Mouse (Mus musculus) thymus, adult 2 months (tissue): ENCODE measurements around the gene Tm9sf2. TPM values are rescaled to one million over a fixed set of nuclear protein-coding genes. Genes with fewer than 3 reads are reported as not detected.

Source experiments
- DNase-seq: peaks from one replicate; pipeline ENCODE4 v3.0.0; 2021
- H3K27ac ChIP-seq: fragments of 200-500 bp; 2 replicates; pipeline ENCODE4 v1.5.1; 2012; ENCODE audit warnings: low read length, control low read depth; ENCODE audit not compliant: control insufficient read depth, insufficient read depth
- H3K27me3 ChIP-seq: fragments of 200-500 bp; 2 replicates; pipeline ENCODE4 v1.6.1; 2012; ENCODE audit warnings: mild to moderate bottlenecking, low read length, moderate library complexity, mixed read lengths; ENCODE audit not compliant: control insufficient read depth, insufficient read depth
- H3K36me3 ChIP-seq: fragments of 200-500 bp; 2 replicates; pipeline ENCODE4 v1.6.1; 2012; ENCODE audit warnings: mild to moderate bottlenecking, low read length, moderate library complexity; ENCODE audit not compliant: control insufficient read depth, insufficient read depth
- H3K4me1 ChIP-seq: fragments of 200-500 bp; replicated peaks from 2 replicates; pipeline ENCODE4 v1.6.1; 2012; ENCODE audit warnings: low read length; ENCODE audit not compliant: control insufficient read depth, insufficient read depth
- H3K4me3 ChIP-seq: fragments of 200-500 bp; 2 replicates; pipeline ENCODE4 v1.5.1; 2012; ENCODE audit warnings: mild to moderate bottlenecking, low read length, control low read depth, moderate library complexity; ENCODE audit not compliant: control insufficient read depth, insufficient read depth
- CTCF ChIP-seq: fragments of 200-500 bp; IDR thresholded peaks from 2 replicates; pipeline ENCODE4 v1.5.1; 2012; ENCODE audit warnings: mild to moderate bottlenecking, control low read depth, low read length, moderate library complexity, borderline replicate concordance; ENCODE audit not compliant: control insufficient read depth, poor library complexity, insufficient read depth; ENCODE audit errors: extremely low read depth
- POLR2A ChIP-seq: fragments of 200-500 bp; IDR thresholded peaks from 2 replicates; pipeline ENCODE4 v1.6.1; 2012; ENCODE audit warnings: mild to moderate bottlenecking, low read length, control low read depth, moderate library complexity; ENCODE audit not compliant: control insufficient read depth, poor library complexity, insufficient read depth; ENCODE audit errors: extremely low read depth
- WGBS: fragments of 180-500 bp; shearing (Covaris S2); methylation state at CpG from one replicate; pipeline ENCODE4 v1.1.7; 2018; 5-methylcytosine and 5-hydroxymethylcytosine counted together
- polyA plus RNA-seq: library from polyadenylated mRNA; depleted of rRNA; stranded (reverse); fragments of >200 nt; gene quantifications from 2 replicates; pipeline ENCODE4 v1.2.3, GENCODE M21; 2012; rRNA removed

The Tm9sf2 gene
- polyA plus RNA-seq, 1 experiment = 161 TPM

DNA sequence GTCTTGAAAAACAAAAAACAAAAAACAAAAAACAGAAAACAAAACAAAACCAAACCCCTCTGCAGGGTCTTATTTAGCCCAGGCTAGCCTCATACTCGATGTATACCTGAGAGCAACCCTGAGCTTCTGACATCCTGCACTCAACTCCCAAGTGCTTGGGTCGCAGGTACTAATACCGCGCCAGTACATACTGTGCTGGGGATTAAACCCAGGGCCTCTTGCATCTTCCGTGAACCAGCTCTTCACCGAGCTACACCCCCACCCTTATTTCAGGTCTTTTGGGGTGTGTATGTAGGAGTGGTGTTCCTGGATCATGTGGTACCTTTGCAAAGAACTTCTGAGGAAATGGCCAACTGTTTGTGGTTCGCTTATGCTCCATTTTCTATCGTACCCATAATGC, 87.8 kb downstream of the Tm9sf2 start:
- H3K4me3 ChIP-seq = no peak overlapping the region
- no peak for TF ChIP-seq POLR2A
- TF ChIP-seq CTCF = no peak

DNA sequence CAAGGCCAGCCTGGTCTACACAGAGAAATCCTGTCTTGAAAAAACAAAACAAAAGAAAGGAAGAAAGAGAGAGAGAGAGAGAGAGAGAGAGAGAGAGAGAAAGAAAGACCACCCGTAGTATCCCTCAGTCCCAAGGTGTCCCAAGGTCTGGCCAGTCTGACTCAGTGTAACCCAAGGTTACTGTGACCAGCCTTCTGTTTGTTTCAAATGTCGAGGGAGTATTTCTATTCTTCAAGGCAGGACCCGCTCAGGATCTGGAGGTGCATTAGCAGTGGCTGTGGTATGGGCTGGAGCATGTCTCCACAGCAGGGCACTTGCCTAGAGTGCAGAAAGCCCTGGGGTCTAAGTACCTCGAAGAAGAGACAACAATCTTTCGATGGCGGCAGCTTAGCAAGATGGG, 90.0 kb downstream of the Tm9sf2 start:
- Histone ChIP-seq H3K27me3 (no peaks in the 10 kb centered on the region), H3K36me3 (no peaks in the 10 kb centered on the region), H3K27ac (no peak overlapping the region), H3K4me1 (no peaks in the 10 kb centered on the region), H3K4me3 (no peak overlapping the region)
- no peak for TF ChIP-seq POLR2A
- TF ChIP-seq CTCF = no peak
- 94% methylated on average over 6 of the region's 6 CpGs for WGBS
- no peak for DNase-seq

More for the DNA sequence above, 87.8 kb downstream of the Tm9sf2 start:
- no peak for DNase-seq
- WGBS = 95% methylated on average over 8 of the region's 8 CpGs
- no peak overlapping the region for H3K27ac ChIP-seq
- no peaks in the 10 kb centered on the region for H3K4me1 ChIP-seq
- H3K27me3 ChIP-seq = no peaks in the 10 kb centered on the region
- no peaks in the 10 kb centered on the region for H3K36me3 ChIP-seq

DNA sequence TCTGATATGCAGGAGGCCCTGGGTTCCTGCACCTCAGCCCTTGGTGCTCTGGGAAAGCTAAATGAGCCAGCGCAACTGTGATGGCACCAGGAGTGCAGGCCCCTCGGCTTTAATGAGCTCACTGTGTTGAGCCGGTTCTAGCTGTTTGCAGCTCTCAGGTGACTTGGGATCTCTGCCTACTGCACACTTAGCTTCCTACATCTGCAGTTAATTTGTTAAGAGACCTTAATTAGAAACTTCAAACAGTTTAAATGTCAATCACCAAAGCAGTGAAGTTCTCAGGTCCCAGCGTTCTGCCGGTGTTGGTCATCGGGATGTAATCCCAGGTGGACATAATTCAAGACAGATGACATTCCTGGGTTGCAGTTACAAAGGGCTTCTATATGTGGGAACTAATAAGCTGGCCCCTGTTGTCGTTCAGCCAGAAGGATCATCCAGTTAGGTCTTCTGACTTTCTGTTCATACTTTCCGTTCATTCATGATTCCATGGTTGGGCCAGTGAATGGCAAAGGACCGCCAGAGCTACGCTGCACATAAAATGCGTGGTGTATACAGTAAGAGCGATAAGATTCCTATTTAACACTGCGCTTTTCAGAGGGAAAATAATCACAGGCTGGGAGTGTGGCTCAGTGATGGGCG, 93.5 kb downstream of the Tm9sf2 start:
- no peak overlapping the region for H3K4me3 ChIP-seq
- WGBS = 96% methylated on average over 14 of the region's 14 CpGs
- no peaks in the 10 kb centered on the region for H3K36me3 ChIP-seq
- DNase-seq = no peak
- no peak for TF ChIP-seq POLR2A
- TF ChIP-seq CTCF = no peak
- no peaks in the 10 kb centered on the region for H3K4me1 ChIP-seq
- H3K27me3 ChIP-seq = no peaks in the 10 kb centered on the region
- H3K27ac ChIP-seq = no peak overlapping the region

DNA sequence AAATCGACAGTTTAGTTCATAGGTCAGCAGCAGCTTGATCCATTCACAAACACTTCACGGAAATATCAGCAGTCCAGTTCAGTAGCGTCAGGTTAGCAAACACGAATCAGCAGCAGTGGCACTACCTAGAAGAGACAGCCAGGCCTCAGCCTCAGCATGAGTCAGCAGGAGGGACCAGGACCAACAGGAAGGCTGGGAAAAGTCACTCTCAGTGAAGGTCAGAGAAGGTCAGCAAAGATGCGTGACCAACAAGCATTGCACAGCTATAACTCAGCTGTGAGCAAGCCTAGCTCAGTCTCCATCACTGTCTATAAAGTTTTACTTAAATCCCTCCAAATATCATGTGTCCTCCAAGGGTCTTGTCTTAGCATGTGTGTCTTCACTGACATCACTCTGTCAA, 102.3 kb downstream of the Tm9sf2 start:
- H3K27me3 ChIP-seq = no peaks in the 10 kb centered on the region
- WGBS = 91% methylated on average over 5 of the region's 5 CpGs
- H3K4me3 ChIP-seq = no peak overlapping the region
- TF ChIP-seq CTCF = no peak
- TF ChIP-seq POLR2A = no peak
- H3K4me1 ChIP-seq = no peaks in the 10 kb centered on the region
- no peaks in the 10 kb centered on the region for H3K36me3 ChIP-seq
- no peak overlapping the region for H3K27ac ChIP-seq
- DNase-seq = no peak

Other genes with a start within 250 kb of the Tm9sf2 start
- gene Ubac2, start 228.4 kb upstream of the Tm9sf2 start, polyA plus RNA-seq = 102 TPM in 2 replicates
- 24.8 and 32.8 TPM in 2 replicates for gene Gpr18, start 191.3 kb upstream of the Tm9sf2 start, polyA plus RNA-seq
- 10.1 and 10.3 TPM in 2 replicates for gene Gpr183, start 141.8 kb upstream of the Tm9sf2 start, polyA plus RNA-seq
- gene Timm8a2, start 72.4 kb upstream of the Tm9sf2 start, polyA plus RNA-seq = 0.38 and 0.43 TPM in 2 replicates
- gene Clybl, start 74.7 kb downstream of the Tm9sf2 start, polyA plus RNA-seq = 4.3 and 5.5 TPM in 2 replicates